ENCODE assay signal across 26 mouse cellular contexts in the genomic region with DNA sequence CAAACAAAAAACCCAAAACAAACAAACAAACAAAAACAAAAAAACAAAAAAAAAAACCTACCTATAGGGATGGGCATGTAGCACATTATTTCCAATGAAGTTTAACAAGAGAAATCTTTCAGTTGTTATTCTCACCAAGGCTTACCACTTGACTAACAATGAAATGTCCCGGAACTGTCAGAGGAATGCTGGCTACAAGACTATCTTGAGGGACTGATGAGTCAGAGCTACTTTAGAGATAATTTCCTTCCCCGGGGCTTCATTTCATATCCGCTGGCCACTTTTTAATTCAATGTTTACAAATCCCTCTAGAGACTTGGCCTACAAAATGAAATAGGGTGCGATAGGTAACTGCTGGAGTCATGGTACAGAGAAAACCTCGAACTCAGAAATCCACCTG. TPM values are rescaled to one million over a fixed set of nuclear protein-coding genes. Genes with fewer than 3 reads are reported as not detected.
DNase-seq lines count a peak whose midpoint lies in the region; ATAC-seq and TF ChIP-seq lines count a peak whose summit lies in the region.
"Had no signal": no experiment of that assay in that cellular context is flagged by ENCODE, and none has a peak within 500 bp of the region (broad histone marks: within the 10 kb centered on the region; RNA-seq: fewer than 3 reads in every experiment).

No protein-coding gene starts in this region.

- no peak overlapping the region for H3K4me2 ChIP-seq in midbrain, postnatal 0 days (ENCODE audit: low read depth, low read length, poor library complexity, severe bottlenecking)

- no peak overlapping the region for H3K27ac ChIP-seq in MEL (ENCODE audit: control insufficient read depth, low read depth, low read length)
- no peak overlapping the region for H3K27ac ChIP-seq in midbrain, postnatal 0 days (ENCODE audit: low read depth, low read length)
- no peak overlapping the region for H3K27ac ChIP-seq in forebrain, embryonic 10.5 days

- H3K79me2 ChIP-seq in MEL (ENCODE audit: control insufficient read depth, insufficient read depth, low read length, poor library complexity) = peaks cover 9% of the 10 kb centered on the region

- no peak for TF ChIP-seq POLR2A in MEL (IDR thresholded peaks at IDR 0.05; ENCODE audit: control insufficient read depth in 1 of 2, insufficient read depth in 1 of 2, low read depth in 1 of 2, low read length in 2 of 2, poor library complexity in 1 of 2)

- DNase-seq in 3T3-L1 (ENCODE audit: low read depth, low spot score) (peak; percentile 52), 416B (ENCODE audit: low read depth) (peak; percentile 58), MEL (ENCODE audit: low read depth, low spot score) (peak; percentile 30), R1 (ENCODE audit: low read depth, low spot score) (peak; percentile 32)
- no peak for DNase-seq in midbrain, postnatal 0 days (ENCODE audit: low spot score)
- DNase-seq in layer of hippocampus, adult 9-11 months = no peak
- DNase-seq in forebrain, embryonic 10.5 days (ENCODE audit: extremely low spot score, low spot score) = no peak
- DNase-seq in spleen, postnatal 4 days (ENCODE audit: low spot score in 2 of 2) = no peak
- DNase-seq: adrenal gland, adult 2 months; adrenal gland, adult 8-10 months; adrenal gland, postnatal 10 days; adrenal gland, postnatal 14 days; adrenal gland, postnatal 25 days; adrenal gland, postnatal 36 days; B cell, adult 2 months; cerebellum, adult 11 months; cerebellum, adult 11-12 months; cerebellum, adult 18-20 months; cerebellum, adult 2 months; cerebellum, adult 8-10 months; cerebellum, adult 9-10 months had no signal

- no peak overlapping the region for H3K4me3 ChIP-seq in MEL (ENCODE audit: control insufficient read depth in 1 of 2, insufficient read depth in 1 of 2, low read depth in 2 of 2, low read length in 2 of 2)
- no peak overlapping the region for H3K4me3 ChIP-seq in midbrain, postnatal 0 days (ENCODE audit: low read depth, low read length)
- no peak overlapping the region for H3K4me3 ChIP-seq in forebrain, embryonic 10.5 days

- no peaks in the 10 kb centered on the region for H3K27me3 ChIP-seq in MEL (ENCODE audit: control insufficient read depth in 1 of 2, insufficient read depth in 2 of 2, low read length in 2 of 2)
- no peaks in the 10 kb centered on the region for H3K27me3 ChIP-seq in midbrain, postnatal 0 days (ENCODE audit: insufficient read depth, low read length)
- H3K27me3 ChIP-seq in forebrain, embryonic 10.5 days (ENCODE audit: poor library complexity, severe bottlenecking) = no peaks in the 10 kb centered on the region
- H3K27me3 ChIP-seq: CH12.LX had no signal

- H3K9ac ChIP-seq in MEL (ENCODE audit: control insufficient read depth, low read depth, low read length, poor library complexity, severe bottlenecking) = no peak overlapping the region
- H3K9ac ChIP-seq in midbrain, postnatal 0 days (replicated peaks; ENCODE audit: low read length, poor library complexity, severe bottlenecking) = no peak overlapping the region

- no peak for TF ChIP-seq EP300 in MEL (IDR thresholded peaks at IDR 0.05; ENCODE audit: low read depth in 1 of 2, low read length in 2 of 2)

- TF ChIP-seq RAD21 in MEL (IDR thresholded peaks at IDR 0.05; ENCODE audit: low read depth, low read length) = no peak

- TF ChIP-seq CTCF in MEL (IDR thresholded peaks at IDR 0.05 in 2 of 3, conservative IDR thresholded peaks at IDR 0.05 in 1 of 3; ENCODE audit: control insufficient read depth in 1 of 3, insufficient read depth in 1 of 3, low read depth in 2 of 3, low read length in 3 of 3, poor library complexity in 1 of 3, severe bottlenecking in 1 of 3) = no peak
- TF ChIP-seq CTCF in midbrain, postnatal 0 days (IDR thresholded peaks at IDR 0.05) = no peak

- 93% methylated on average over 5 of the region's 5 CpGs for WGBS in midbrain, postnatal 0 days
- WGBS in forebrain, embryonic 10.5 days = 93% methylated on average over 5 of the region's 5 CpGs

- H3K4me1 ChIP-seq in MEL (ENCODE audit: control insufficient read depth in 1 of 2, insufficient read depth in 2 of 2, low read length in 2 of 2) = peaks cover 0 to 5% of the 10 kb centered on the region in 2 experiments; a peak in 1 of 4 replicates
- H3K4me1 ChIP-seq in midbrain, postnatal 0 days (ENCODE audit: insufficient read depth, low read length) = no peaks in the 10 kb centered on the region
- H3K4me1 ChIP-seq in forebrain, embryonic 10.5 days = peaks cover 4% of the 10 kb centered on the region; the same call in 1 of the 2 replicates

- H3K36me3 ChIP-seq in MEL (ENCODE audit: control insufficient read depth in 1 of 2, insufficient read depth in 2 of 2, low read length in 2 of 2) = peaks cover 0 to 3% of the 10 kb centered on the region in 2 experiments; a peak in 2 of 4 replicates
- no peaks in the 10 kb centered on the region; the same call in 1 of the 2 replicates for H3K36me3 ChIP-seq in midbrain, postnatal 0 days (ENCODE audit: insufficient read depth, low read length)
- peaks cover 5% of the 10 kb centered on the region for H3K36me3 ChIP-seq in forebrain, embryonic 10.5 days (replicated peaks)

- no peaks in the 10 kb centered on the region for H3K9me3 ChIP-seq in MEL (replicated peaks; ENCODE audit: insufficient read depth, low read length)
- no peaks in the 10 kb centered on the region for H3K9me3 ChIP-seq in midbrain, postnatal 0 days (ENCODE audit: low read length)
- H3K9me3 ChIP-seq in forebrain, embryonic 10.5 days = no peaks in the 10 kb centered on the region
- H3K9me3 ChIP-seq: G1E had no signal

- ATAC-seq in midbrain, postnatal 0 days (ENCODE audit: low FRiP score) = no peak
- ATAC-seq: activated CD4-positive, CD25-positive, alpha-beta regulatory T cell, adult 4 months; CD4-positive, CD25-positive, alpha-beta regulatory T cell, adult 4 months; Patski had no signal

TF ChIP-seq in MEL, 35 proteins besides CTCF, POLR2A, EP300 and RAD21:
- TF ChIP-seq BHLHE40 (IDR thresholded peaks at IDR 0.05; ENCODE audit: borderline replicate concordance, low read depth, low read length) (no peak), USF1 (IDR thresholded peaks at IDR 0.05; ENCODE audit: low read depth, low read length) (no peak), E2F4 (IDR thresholded peaks at IDR 0.05; ENCODE audit: borderline replicate concordance, low read depth, low read length) (no peak), UBTF (IDR thresholded peaks at IDR 0.05; ENCODE audit: borderline replicate concordance, insufficient read depth, low read depth, low read length) (no peak), POLR2AphosphoS2 (IDR thresholded peaks at IDR 0.05; ENCODE audit: low read length) (no peak), MAX (IDR thresholded peaks at IDR 0.05; ENCODE audit: low read length) (no peak), MEF2A (IDR thresholded peaks at IDR 0.05; ENCODE audit: extremely low read depth, insufficient replicate concordance, low read depth, low read length, poor library complexity, severe bottlenecking) (no peak), HCFC1 (IDR thresholded peaks at IDR 0.05; ENCODE audit: low read depth, low read length) (no peak), MYC (IDR thresholded peaks at IDR 0.05; ENCODE audit: low read depth, low read length) (no peak), MAFK (IDR thresholded peaks at IDR 0.05; ENCODE audit: borderline replicate concordance, low read depth, low read length) (no peak), RCOR1 (IDR thresholded peaks at IDR 0.05; ENCODE audit: low read depth, low read length) (no peak)

RNA-seq across cellular contexts. Expression of gene Zfp280c, which starts 2.6 kb away (rescaled TPM):
- 12.2 and 14.2 TPM in 2 replicates for total RNA-seq in MEL (2012; rRNA removed)
- 10 to 100 TPM in 1 of 2 experiments, not detected in 1; 16.7 TPM for polyA plus RNA-seq in MEL (2012; ENCODE audit: insufficient read depth in 1 of 2, insufficient read length in 2 of 2, low read depth in 1 of 2, low replicate concordance in 2 of 2, missing spikeins in 1 of 2)
- 16.9 and 28.3 TPM in 2 replicates for total RNA-seq in midbrain, postnatal 0 days (2014; rRNA removed)
- 8.6 and 9.5 TPM in 2 replicates for polyA plus RNA-seq in midbrain, postnatal 0 days (2015; fragmentation: Nextera tagmentation; extraction: Ambion mirVana)
- polyA plus RNA-seq in forebrain, embryonic 10.5 days (2016; fragmentation: Nextera tagmentation; extraction: Ambion mirVana) = 20.4 and 25.2 TPM in 2 replicates

RNA-seq across cellular contexts. Expression of gene Slc25a14, which starts 26.3 kb away (rescaled TPM):
- total RNA-seq in MEL (2012; rRNA removed) = 5.9 and 6.9 TPM in 2 replicates
- polyA plus RNA-seq in MEL (2012; ENCODE audit: insufficient read depth in 1 of 2, insufficient read length in 2 of 2, low read depth in 1 of 2, low replicate concordance in 2 of 2, missing spikeins in 1 of 2) = 1 to 10 TPM in 1 of 2 experiments, not detected in 1; 5.8 TPM
- total RNA-seq in midbrain, postnatal 0 days (2014; rRNA removed) = 21.3 and 29.3 TPM in 2 replicates
- polyA plus RNA-seq in midbrain, postnatal 0 days (2015; fragmentation: Nextera tagmentation; extraction: Ambion mirVana) = 47.1 and 49.3 TPM in 2 replicates
- 20.5 and 22.6 TPM in 2 replicates for polyA plus RNA-seq in forebrain, embryonic 10.5 days (2016; fragmentation: Nextera tagmentation; extraction: Ambion mirVana)

Comparison
In these comparisons a context has a peak if more than half of its experiments do, and no peak if none do; other contexts are left out.
1. DNase-seq: peak in 3T3-L1 (single experiment), 416B (single experiment), MEL (single experiment) and R1 (single experiment); none in midbrain, postnatal 0 days (single experiment), layer of hippocampus, adult 9-11 months (single experiment), forebrain, embryonic 10.5 days (single experiment) and spleen, postnatal 4 days (0 of 2).